Mouse (Mus musculus) c-Kit-positive CD71-negative TER-119-negative erythroid progenitor cells, embryonic 14.5 days (primary cell): ENCODE data around the gene Ifit3.
"Not testable (repeated sequence)": the region's sequence is repeated elsewhere in the genome, so short reads cannot be mapped to it uniquely, and the experiment has no call there.

ENCODE experiments used
- DNase-seq: peaks from one replicate; pipeline ENCODE4 v3.0.0-alpha.2; 2013; ENCODE audit warnings: low read depth

Gene Ifit3

DNA sequence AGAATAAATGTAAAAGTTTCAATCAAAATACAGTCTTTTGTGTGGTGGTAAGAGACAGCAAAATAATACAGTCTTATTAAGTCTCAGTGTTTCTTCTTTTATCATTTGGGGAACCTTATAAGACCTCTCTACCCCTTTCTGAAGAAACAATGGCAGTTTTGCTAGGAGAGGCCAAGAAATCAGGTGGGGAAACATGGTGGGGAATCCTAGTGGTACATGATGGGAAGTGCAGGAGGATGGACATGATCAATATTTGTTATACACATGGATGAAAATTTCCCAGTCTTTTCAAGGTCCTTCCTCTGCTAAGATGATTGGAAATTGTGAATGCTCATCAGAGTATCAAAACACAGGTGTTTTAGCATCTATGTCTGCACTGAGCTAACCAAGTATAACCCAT lies 5.6 kb downstream of the Ifit3 start:
- no peak for DNase-seq

DNA sequence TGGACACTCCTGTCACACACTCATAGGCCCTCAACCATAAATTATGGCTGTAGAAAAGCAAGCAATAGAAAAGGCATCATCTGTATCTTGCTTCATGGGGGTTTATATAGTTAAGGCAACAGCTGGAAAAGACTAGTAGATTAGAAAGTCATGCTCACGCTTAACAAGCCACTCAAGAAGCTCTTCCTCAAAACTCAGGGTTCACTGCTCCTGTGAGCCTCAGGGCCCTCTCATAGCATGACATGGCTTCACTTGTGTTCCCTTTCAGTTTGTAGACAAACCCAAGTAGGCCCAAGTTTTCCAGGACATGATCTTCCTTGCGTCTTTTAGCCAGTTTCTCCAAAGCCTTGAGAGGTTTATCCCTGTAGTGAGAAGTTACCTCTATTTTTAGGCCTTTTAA lies 10.1 kb downstream of the Ifit3 start:
- no peak for DNase-seq

DNA sequence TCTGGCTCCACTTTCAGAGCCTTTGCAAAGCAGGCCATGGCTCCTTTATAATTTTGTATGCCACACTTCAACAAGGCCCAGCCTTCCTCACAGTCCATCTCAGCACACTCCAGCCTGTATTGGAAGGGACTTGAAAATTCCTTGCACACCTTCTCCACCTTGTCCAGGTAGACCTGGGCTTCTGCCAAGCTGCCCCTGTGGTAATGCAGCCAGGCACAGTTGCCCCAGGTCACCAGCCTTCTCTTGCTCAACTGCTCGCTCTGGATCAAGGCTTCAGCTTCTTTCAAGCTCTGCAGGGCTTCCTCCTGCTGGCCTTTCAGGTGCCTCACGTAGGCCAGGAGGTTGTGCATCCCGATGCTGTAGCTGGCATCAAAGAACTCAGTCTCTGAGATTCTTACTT lies 11.2 kb downstream of the Ifit3 start:
- not testable (repeated sequence) for DNase-seq

DNA sequence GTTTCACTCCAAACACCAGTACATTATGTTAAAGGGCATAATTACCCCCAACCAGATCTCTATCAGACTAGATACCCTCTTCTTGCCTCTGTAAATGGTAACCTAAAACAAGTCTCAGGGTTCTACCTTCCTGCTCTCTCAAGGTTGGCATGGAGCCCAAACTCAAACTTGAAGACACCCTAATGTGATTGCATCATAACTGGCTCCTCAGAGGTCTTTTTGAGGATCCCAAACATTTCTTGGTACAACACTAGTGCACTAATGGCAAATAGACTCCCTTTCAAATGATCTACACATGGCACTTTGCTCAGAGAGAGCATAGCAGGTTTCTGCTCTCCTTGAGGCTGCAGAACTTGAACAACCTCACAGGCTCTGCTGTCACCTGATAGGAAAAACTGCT lies 13.5 kb downstream of the Ifit3 start:
- DNase-seq, result no peak

DNA sequence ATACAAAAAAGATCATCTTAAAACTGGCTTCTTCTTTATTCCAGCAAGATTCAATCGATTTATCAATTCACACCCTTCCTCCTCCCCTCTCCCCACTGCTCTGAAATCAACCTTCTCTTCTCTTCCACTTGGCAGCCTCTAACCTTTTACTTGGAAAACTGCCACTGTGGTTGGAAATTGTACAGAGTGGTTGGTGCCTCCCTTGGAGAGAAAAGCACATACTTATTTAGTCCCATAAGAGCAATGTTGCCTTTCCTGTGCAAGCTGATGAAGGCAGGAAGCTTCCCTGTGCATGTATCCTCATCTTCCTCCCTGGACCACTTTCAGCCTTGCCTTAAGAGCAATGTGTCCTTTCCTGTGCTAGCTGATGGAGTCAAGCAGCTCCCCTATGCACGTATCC lies 15.0 kb downstream of the Ifit3 start:
- no peak for DNase-seq

DNA sequence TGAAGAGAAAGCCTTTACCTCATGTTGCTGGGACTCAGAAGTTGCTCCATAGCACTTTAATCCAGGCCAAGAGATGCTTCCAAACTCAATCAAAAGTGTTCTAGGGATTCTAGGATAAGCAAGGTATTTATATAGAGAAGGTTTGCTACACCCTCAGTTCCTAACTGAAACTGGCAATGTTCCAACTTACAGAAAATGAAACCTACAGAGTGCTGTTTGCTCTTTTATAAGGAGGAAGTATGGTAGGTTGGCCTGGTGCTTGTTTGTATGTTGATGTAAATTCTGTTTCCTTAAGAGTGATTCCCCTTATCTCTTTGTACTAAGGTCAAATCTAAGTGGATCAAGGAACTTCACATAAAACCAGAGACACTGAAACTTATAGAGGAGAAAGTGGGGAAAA lies 15.9 kb downstream of the Ifit3 start:
- DNase-seq, result not testable (repeated sequence)

DNA sequence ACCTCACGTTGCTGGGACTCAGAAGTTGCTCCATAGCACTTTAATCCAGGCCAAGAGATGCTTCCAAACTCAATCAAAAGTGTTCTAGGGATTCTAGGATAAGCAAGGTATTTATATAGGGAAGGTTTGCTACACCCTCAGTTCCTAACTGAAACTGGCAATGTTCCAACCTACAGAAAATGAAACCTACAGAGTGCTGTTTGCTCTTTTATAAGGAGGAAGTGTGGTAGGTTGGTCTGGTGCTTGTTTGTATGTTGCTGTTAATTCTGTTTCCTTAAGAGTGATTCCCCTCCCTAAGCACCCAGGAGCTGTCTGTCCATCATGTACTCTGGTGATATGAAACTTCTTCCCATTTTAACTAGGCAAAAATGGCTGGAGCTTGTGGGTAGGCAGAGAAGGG lies 18.6 kb downstream of the Ifit3 start, which contains the start of gene Ifit1bl1:
TSS of gene Ifit1bl1 (minus strand) at position 69 of the 400 bp plus-strand sequence.
- not testable (repeated sequence) for DNase-seq

DNA sequence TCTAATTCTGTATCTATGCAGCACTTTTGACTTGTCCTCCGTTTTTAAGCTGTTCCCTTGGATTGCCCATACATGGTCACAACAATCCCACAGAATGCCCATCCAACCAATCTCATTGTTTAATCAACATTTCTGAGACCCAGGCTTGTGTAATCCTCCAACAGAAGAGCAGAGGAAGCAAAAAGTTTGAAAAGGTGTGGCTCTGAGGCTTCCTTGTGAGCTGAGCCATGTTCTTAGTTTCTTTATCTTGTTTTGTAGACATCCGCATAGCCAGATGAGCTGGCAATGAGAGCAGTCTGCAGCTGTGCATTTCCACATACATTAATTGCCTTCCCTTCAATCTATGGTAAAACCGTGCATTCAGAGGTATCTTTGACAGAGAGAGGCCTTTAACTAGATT lies 22.1 kb downstream of the Ifit3 start:
- no peak for DNase-seq

DNA sequence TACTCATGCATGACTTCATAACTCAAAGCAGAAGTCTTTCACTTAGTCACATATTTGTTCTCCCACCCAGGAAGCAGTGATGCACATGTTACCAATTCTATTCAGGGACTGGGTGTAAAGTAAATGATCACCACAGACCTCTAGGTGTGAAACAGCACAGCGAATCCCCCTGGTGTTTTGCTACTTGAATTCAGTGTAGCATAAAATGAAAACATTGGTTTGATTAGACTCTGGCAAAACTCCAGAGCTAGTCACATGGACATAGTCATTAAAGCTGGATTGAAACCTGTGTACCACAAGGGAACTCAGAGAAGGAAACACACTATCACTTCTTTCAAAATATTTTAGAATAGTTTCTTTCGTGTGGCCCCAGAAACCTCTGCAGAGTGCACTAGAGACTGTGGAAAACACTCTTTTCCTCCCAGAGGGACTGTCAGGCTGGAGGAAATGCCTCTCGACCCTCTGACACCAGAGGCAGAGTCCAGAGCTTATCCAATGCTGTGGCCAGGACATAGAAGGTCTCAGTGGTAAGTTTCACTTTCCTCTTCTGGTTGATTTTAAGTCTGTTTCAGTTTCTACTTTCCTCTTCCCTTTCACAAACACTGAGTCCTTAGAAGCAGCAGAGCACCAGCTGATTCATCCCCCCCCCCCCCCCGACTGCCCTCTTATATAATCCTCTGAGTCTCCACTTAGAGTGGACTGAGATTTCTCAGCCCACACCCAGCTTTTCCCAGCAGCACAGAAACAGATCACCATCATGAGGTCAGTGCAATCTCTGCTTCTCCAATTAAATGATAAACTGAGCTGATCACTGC lies 24.1 kb downstream of the Ifit3 start, which contains the start of gene Ifit3b:
TSS of gene Ifit3b (plus strand) at position 734 of the 815 bp plus-strand sequence.
- DNase-seq, result not testable (repeated sequence)

DNA sequence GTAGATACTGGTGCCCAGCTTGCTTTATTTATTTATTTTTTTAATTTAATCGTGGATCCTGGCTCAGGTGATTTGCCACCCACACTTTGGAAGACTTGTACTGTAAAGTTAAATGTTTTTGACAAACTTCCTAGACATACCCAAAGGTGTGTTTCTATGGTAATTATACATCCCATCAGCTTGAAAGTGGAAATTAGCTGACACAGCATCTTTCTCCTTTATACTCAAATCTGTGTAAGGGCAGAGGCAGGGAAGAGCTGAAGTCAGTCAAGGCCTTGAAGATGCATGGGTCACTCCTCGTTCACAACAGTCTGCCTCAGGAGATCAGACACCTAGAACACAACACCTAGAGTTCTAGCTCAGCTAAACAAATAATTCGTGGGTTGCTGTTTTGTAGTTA lies 26.8 kb downstream of the Ifit3 start:
- not testable (repeated sequence) for DNase-seq

DNA sequence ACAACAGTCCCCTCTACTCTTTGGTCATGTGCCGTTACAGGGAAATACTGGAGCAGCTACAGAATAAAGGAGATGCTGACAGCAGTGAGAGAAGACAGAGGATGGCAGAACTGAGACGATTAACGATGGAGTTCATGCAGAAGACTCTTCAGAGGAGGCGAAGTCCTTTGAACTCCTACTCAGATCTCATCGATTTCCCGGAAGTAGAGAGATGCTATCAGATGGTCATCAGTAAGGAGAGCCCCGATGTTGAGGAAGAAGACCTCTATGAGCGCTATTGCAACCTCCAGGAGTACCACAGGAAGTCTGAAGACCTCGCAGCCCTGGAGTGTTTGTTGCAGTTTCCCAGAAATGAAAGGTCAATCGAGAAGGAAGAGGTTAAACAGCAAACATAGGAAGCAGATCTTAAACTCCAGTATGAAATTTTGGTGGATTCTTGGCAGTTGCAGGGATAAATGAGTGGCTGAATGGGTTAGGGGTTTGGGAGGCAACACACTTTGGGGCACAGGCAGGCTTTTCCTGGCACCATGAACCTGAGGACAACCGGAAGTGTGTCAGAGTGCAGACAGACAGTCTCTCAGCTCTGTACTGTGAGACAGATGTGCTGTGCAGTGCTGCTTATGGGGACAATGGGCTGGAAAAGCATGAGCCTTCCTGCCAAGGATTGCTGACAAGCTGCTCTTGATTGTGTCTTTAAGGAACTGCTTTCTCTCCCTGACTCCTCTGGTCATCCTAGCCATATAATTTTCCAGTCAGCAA lies 29.1 kb downstream of the Ifit3 start:
- DNase-seq, result not testable (repeated sequence)

DNA sequence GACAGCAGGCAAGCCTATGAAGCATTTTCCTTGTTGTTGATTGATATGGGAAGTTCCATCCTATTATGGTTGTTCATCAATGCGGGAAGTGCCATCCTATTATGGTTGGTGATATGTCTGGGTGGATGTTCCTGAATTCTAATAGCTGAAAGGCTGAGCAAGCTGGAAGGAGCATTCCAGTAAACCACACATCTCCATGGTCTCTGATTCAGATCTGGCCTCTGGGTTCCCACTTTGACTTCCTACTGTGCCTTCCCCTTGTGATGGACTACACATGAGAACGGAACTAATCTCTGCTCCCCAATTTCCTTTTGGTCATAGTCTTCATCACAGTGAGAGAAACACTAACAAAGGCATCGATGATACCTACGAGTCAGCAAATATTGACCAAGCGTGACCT lies 37.5 kb downstream of the Ifit3 start:
- DNase-seq, result no peak

DNA sequence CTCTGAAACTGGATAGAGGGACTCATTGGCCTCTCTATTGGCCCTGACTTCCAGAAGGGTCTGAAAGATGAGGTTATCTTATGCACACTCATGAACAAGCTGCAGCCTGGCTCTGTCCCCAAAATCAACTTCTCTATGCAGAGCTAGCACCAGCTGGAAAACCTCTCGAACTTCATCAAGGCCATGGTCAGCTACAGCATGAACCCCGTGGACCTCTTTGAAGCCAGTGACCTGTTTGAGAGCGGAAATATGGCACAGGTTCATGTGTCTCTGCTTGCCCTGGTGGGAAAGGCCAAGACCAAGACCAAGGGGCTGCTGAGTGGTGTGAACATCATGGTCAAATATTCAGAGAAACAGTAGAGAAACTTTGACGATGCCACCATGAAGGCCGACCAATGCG lies 40.5 kb downstream of the Ifit3 start:
- DNase-seq, result no peak

DNA sequence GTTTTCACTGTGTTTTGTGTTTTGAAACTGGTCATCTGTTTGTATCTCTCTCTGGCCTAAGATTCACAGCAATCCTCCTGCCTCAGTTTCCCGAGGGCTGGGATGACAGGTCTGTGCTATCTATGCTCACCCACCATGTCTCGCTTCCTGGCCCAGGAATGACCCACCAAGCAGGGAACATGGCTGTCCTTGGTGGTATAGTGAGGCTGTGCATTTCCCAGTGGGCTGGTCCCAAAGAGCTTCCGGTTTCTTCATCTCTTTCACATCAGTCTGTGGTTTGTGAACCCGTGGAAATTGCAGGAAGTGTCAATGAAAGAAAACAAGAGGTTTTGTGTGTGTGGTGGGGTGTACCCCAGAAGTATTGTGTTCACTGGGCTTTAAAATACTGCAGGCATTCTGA lies 41.3 kb downstream of the Ifit3 start:
- no peak for DNase-seq

DNA sequence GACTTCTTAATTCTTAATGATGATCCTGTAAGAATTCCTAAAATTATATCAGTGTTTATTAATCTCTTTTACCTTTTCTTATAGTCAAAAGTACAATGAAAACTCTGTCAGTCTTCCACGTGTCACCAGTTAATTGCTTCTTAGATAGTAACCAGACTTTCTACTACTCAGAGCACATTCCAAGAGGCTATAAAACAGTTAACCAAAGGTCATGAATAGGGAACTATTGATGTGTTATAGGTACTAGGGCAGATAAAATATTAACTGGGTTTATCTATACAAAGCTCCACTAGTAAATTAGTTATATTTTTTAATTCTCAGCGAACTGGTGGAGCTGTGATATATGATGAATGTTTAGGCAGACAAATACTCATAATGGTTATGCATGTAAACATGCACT lies 44.2 kb downstream of the Ifit3 start:
- no peak for DNase-seq

DNA sequence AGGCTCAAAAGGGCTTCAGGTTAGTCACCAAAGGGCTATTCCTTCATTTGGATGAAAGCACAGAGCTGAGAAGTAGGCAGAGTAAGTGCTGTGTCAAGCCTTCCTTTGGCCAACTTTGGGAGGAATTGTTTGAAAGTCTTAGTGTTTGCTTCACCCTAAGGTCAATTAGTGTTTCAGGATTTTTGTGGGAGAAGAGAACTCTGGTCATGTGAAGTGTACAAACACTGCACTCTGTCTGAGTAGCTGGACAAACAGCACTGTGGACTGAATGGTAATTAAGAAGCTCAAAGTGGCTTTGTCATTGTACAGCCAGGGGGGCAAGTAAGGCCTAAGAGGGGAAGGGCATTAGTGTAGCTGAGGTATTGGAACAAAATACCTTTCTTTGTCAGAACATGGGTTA lies 48.2 kb downstream of the Ifit3 start:
- DNase-seq, result no peak

DNA sequence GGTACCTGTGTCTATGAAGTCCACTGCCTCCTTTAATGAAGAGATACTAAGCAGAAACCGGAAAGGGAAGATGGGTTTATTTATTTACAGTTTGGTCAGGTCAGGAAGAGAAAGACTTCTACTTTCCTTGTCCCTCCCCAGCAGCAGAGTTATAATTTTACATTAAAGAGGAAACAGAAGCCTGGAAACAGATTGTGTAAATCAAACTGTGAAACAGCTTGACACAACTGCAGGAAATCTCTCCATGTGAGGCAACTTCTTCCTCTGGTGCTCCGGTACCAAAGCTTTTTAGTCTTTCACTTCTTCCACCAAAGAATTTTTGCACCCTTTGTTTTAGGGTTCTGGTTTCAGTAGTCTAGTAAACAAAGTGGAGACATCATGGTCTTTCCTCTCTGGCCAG lies 50.2 kb downstream of the Ifit3 start:
- DNase-seq, result no peak

DNA sequence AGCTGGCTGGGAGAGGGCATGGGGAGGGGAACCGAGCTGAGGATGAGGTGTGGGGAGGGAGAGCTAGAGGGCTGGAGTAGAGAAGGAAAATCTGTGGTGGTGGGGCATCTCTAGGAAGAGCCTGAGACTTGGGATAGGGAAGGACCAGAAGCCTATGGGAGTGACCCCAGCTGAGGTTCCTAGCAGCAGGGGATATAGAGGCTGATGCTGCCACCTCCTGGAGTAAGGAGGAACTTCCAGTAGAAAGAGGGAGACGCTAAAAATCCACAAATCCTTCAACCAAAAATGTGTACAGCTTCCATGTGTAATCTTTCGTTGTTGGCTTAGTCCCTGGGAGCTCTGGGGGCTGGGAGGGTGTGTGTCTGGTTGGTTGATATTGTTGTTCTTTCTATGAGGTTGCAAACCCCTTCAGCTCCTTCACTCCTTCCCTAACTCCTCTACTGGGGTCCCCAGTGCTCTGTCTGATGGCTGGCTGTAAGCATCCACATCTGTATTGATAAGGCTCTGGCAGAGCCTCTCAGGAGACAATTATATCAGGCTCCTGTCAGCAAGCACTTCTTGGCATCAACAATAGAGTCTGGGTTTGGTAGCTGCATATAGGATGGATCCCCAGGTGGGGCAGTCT lies 53.7 kb downstream of the Ifit3 start:
- DNase-seq, result peak; percentile 28
